Mouse (Mus musculus) liver, embryonic 14.5 days (tissue): ENCODE measurements around the gene C1ra.
A peak's percentile ranks its signal among the peaks of the same experiment; 100 is the strongest.

Source experiments
- CTCF ChIP-seq: IDR thresholded peaks from 2 replicates; pipeline ENCODE4 v1.5.1; 2016; ENCODE audit warnings: antibody characterized with exemption, low read depth, control low read depth
- EP300 ChIP-seq: IDR thresholded peaks from 2 replicates; pipeline ENCODE4 v1.6.1; 2016; ENCODE audit warnings: antibody characterized with exemption, low read depth

DNA sequence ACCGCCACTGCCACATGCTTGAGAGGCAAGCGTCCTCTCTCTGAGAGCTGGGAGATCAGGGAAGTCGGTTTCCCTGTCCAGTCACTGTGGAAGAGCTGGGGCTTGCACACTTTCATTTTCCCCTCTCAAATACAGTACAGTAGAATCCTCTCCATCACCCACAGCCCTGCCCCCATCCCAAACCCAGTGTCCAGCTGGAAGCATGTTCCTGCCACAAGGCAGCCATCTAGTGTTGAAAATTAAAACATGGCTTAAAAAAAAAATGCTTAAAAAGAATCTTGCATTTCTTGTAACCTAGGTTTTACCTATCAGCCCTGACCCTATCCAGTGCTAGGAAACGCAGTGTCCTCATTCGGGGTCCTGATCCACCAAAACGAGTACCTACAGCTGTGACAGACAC, 32.3 kb downstream of the C1ra start:
- TF ChIP-seq CTCF (0 out of 2 replicates have a peak, but pooled peaks have one; percentile 9), EP300 (no peak)
